Comparison of ENCODE assay signal across 9 mouse cellular contexts in genomic region chr11:69559851-69560765, GRCm38 (mm10). TPM values are rescaled to one million over a fixed set of nuclear protein-coding genes. Genes with fewer than 3 reads are reported as not detected.
DNase-seq lines count a peak whose midpoint lies in the region; ATAC-seq and TF ChIP-seq lines count a peak whose summit lies in the region.
"Had no signal": no experiment of that assay in that cellular context is flagged by ENCODE, and none has a peak within 500 bp of the region (broad histone marks: within the 10 kb centered on the region; RNA-seq: fewer than 3 reads in every experiment).

Gene Efnb3, minus strand, starts transcription at chr11:69560205.

- no peak for TF ChIP-seq EP300 in heart, adult 2 months (IDR thresholded peaks at IDR 0.05; ENCODE audit: insufficient read depth, low read depth, low read length)

- H3K9ac ChIP-seq in heart, adult 2 months (ENCODE audit: low read depth, low read length): peak within 1 kb of the TSS; percentile 53

- H3K27ac ChIP-seq in heart, adult 2 months: peak within 1 kb of the TSS; percentile 75

- peak; percentile 36 for DNase-seq in gastrocnemius, postnatal 10 days
- DNase-seq in gastrocnemius, adult 18-20 months (ENCODE audit: low spot score): no peak
- DNase-seq in ZHBTc4 (ENCODE audit: low read depth, low spot score): peak; percentile 67
- peak; percentile 22 to 41 for DNase-seq in heart, adult 2 months
- peak; percentile 71 to 80 for DNase-seq in kidney, postnatal 4 days
- peak; percentile 40 to 50 for DNase-seq in lung, postnatal 4 days
- DNase-seq in urinary bladder, postnatal 25 days (ENCODE audit: low spot score): no peak

- no peaks in the 10 kb centered on the region for H3K36me3 ChIP-seq in heart, adult 2 months (ENCODE audit: control insufficient read depth, insufficient read depth, low read length)

- WGBS in heart, adult 2 months: 3% methylated on average over 57 of the region's 59 CpGs

- intact Hi-C loops in heart, adult 2 months (cut with DNase I): no loop called here

- TF ChIP-seq CTCF in heart, adult 2 months (IDR thresholded peaks at IDR 0.05): no peak

- H3K79me2 ChIP-seq in heart, adult 2 months (replicated peaks; ENCODE audit: control insufficient read depth, insufficient read depth, low read length): no peaks in the 10 kb centered on the region

- peak within 1 kb of the TSS; percentile 48 for H3K4me3 ChIP-seq in heart, adult 2 months

- no peaks in the 10 kb centered on the region for H3K4me1 ChIP-seq in heart, adult 2 months (ENCODE audit: control insufficient read depth, insufficient read depth, low read length)

- no peak for ATAC-seq in megakaryocyte-erythroid progenitor cell, adult 5-6 weeks (replicated peaks; ENCODE audit: low FRiP score, low TSS enrichment, poor library complexity, severe bottlenecking)

- TF ChIP-seq POLR2A in heart, adult 2 months (IDR thresholded peaks at IDR 0.05; ENCODE audit: insufficient read depth, low read depth, low read length): no peak; the same call in 1 of the 2 replicates

- H3K27me3 ChIP-seq in heart, adult 2 months (ENCODE audit: control insufficient read depth, insufficient read depth, low read length): 0 out of 2 replicates have a peak, but pooled peaks cover 1% of the 10 kb centered on the region
- H3K27me3 ChIP-seq: CH12.LX had no signal

RNA-seq across cellular contexts. Expression of gene Efnb3, which starts in this region (rescaled TPM):
- total RNA-seq in gastrocnemius, postnatal 10 days (2021): 1 to 10 TPM; 1.6 to 2.3 TPM
- under 1 TPM; 0.37 to 0.74 TPM for total RNA-seq in gastrocnemius, adult 18-20 months (2021)
- 100 to 1,000 TPM in 1 of 2 experiments, 10 to 100 TPM in 1; 89.2 to 106 TPM for total RNA-seq in heart, adult 2 months (2021)
- 57.4 and 95.6 TPM in 2 replicates for polyA plus RNA-seq in heart, adult 2 months (2012; rRNA removed)
- 1.3 and 3.0 TPM in 2 replicates for total RNA-seq in megakaryocyte-erythroid progenitor cell, adult 5-6 weeks (2014; fragmentation: Nextera tagmentation)
- 0.50 and 0.52 TPM in 2 replicates for total RNA-seq in megakaryocyte-erythroid progenitor cell, adult 5-6 weeks (2017)

Comparison
In these comparisons a context has a peak if more than half of its experiments do, and no peak if none do; other contexts are left out.
1. RNA of gene Efnb3 (total RNA-seq): 89.2 to 106 TPM in heart, adult 2 months; 0.50 to 3.0 TPM in megakaryocyte-erythroid progenitor cell, adult 5-6 weeks, 1.6 to 2.3 TPM in gastrocnemius, postnatal 10 days and 0.37 to 0.74 TPM in gastrocnemius, adult 18-20 months; every median in the first group is over 10 times any median in the second.
2. DNase-seq: peak in gastrocnemius, postnatal 10 days (single experiment), ZHBTc4 (single experiment), heart, adult 2 months (2 of 2), kidney, postnatal 4 days (2 of 2) and lung, postnatal 4 days (2 of 2); none in gastrocnemius, adult 18-20 months (single experiment) and urinary bladder, postnatal 25 days (single experiment).